Comparison of ENCODE assay signal across 8 mouse cellular contexts in the genomic region with DNA sequence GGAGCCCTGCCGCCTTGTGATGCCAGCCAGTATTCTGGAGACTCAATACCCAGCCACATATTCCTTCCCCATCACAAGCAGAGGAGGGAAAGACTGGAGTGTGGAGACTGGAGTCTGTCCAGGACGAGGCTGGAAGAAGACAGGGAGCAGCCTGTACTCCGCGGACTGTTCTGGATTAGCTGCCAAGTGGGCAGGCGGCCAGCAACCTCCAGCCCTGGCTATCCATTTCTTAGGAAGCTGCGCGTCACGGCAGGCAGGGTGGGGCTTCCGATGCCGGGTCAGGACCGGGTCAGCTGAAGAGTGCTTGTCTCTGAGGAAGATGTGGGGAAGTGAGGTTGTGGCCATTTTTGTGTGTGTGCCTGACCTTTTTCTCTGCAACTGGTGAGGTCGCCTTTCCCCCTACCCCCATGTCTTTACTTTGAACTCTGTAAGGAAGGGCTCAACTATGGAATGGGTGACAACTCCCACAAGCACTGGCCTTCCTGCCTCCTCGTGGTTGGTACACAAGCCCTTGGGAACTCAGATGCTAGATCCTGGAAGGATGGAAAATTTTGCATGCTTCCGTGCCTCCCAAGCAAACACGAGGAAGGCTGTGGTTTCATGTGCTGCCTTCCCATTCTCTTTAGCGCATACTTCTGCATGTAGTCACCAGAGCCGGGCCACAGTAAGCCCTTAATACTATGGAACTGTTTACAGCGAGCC.
DNase-seq lines count a peak whose midpoint lies in the region; ATAC-seq and TF ChIP-seq lines count a peak whose summit lies in the region.

No protein-coding gene starts in this region.

- intact Hi-C loops in heart, postnatal 14 days (cut with DNase I), result loop anchor here (2.0 to 10.0 kb wide), 3 partner anchors 140 to 608 kb away; no protein-coding TSS in a partner anchor

- TF ChIP-seq CTCF in E14TG2a.4 (conservative IDR thresholded peaks at IDR 0.05; ENCODE audit: low read length), result no peak

- H3K9ac ChIP-seq in forebrain, embryonic 16.5 days (replicated peaks; ENCODE audit: low read depth, low read length), result no peak overlapping the region
- H3K9ac ChIP-seq in liver, embryonic 15.5 days, result no peak overlapping the region
- H3K9ac ChIP-seq in neural tube, embryonic 15.5 days (replicated peaks), result no peak overlapping the region

- 41% methylated on average over 18 of the region's 18 CpGs for WGBS in forebrain, embryonic 16.5 days
- WGBS in liver, embryonic 15.5 days (ENCODE audit: insufficient replicate concordance), result 37% methylated on average over 18 of the region's 18 CpGs
- WGBS in neural tube, embryonic 15.5 days, result 48% methylated on average over 18 of the region's 18 CpGs

- peaks cover 20% of the 10 kb centered on the region for H3K4me1 ChIP-seq in E14TG2a.4 (replicated peaks; ENCODE audit: low read depth, low read length)
- peaks cover 13% of the 10 kb centered on the region for H3K4me1 ChIP-seq in forebrain, embryonic 16.5 days (replicated peaks; ENCODE audit: control insufficient read depth, insufficient read depth, low read length)
- H3K4me1 ChIP-seq in liver, embryonic 15.5 days (replicated peaks), result no peaks in the 10 kb centered on the region
- peaks cover 12% of the 10 kb centered on the region for H3K4me1 ChIP-seq in neural tube, embryonic 15.5 days

- peak; percentile 98 for DNase-seq in cerebellum, adult 11 months
- DNase-seq in heart, postnatal 14 days, result peak; percentile 99 to 100
- peak; percentile 95 for DNase-seq in layer of hippocampus, adult 11-12 months (ENCODE audit: low spot score)
- peak; percentile 88 for DNase-seq in urinary bladder, adult 2 months (ENCODE audit: low spot score)

- no peaks in the 10 kb centered on the region for H3K9me3 ChIP-seq in E14TG2a.4 (ENCODE audit: low read length)
- no peaks in the 10 kb centered on the region for H3K9me3 ChIP-seq in forebrain, embryonic 16.5 days (ENCODE audit: control insufficient read depth, low read length)
- no peaks in the 10 kb centered on the region for H3K9me3 ChIP-seq in liver, embryonic 15.5 days (replicated peaks)
- no peaks in the 10 kb centered on the region for H3K9me3 ChIP-seq in neural tube, embryonic 15.5 days (replicated peaks)

- H3K4me3 ChIP-seq in E14TG2a.4 (replicated peaks; ENCODE audit: low read length), result peak overlapping the region; percentile 69
- H3K4me3 ChIP-seq in forebrain, embryonic 16.5 days (replicated peaks; ENCODE audit: low read length), result no peak overlapping the region
- no peak overlapping the region for H3K4me3 ChIP-seq in liver, embryonic 15.5 days (replicated peaks)
- H3K4me3 ChIP-seq in neural tube, embryonic 15.5 days (replicated peaks), result no peak overlapping the region

- peak overlapping the region; percentile 61 for H3K27ac ChIP-seq in forebrain, embryonic 16.5 days (ENCODE audit: low read length)
- H3K27ac ChIP-seq in liver, embryonic 15.5 days (replicated peaks), result no peak overlapping the region
- H3K27ac ChIP-seq in neural tube, embryonic 15.5 days (replicated peaks), result peak overlapping the region; percentile 77

- H3K36me3 ChIP-seq in E14TG2a.4 (ENCODE audit: insufficient read depth, low read length), result no peaks in the 10 kb centered on the region
- H3K36me3 ChIP-seq in forebrain, embryonic 16.5 days (ENCODE audit: control insufficient read depth, insufficient read depth), result no peaks in the 10 kb centered on the region
- no peaks in the 10 kb centered on the region for H3K36me3 ChIP-seq in liver, embryonic 15.5 days (replicated peaks)
- peaks cover 5% of the 10 kb centered on the region for H3K36me3 ChIP-seq in neural tube, embryonic 15.5 days

- peak; percentile 90 for ATAC-seq in forebrain, embryonic 16.5 days
- ATAC-seq in liver, embryonic 15.5 days (ENCODE audit: insufficient read depth), result peak; percentile 56
- ATAC-seq in neural tube, embryonic 15.5 days (ENCODE audit: low FRiP score), result peak; percentile 93

- H3K27me3 ChIP-seq in E14TG2a.4 (ENCODE audit: insufficient read depth, low read length), result no peaks in the 10 kb centered on the region
- no peaks in the 10 kb centered on the region for H3K27me3 ChIP-seq in forebrain, embryonic 16.5 days (replicated peaks; ENCODE audit: control insufficient read depth, insufficient read depth, low read length)
- no peaks in the 10 kb centered on the region for H3K27me3 ChIP-seq in liver, embryonic 15.5 days
- H3K27me3 ChIP-seq in neural tube, embryonic 15.5 days (replicated peaks), result no peaks in the 10 kb centered on the region

- peak overlapping the region; percentile 69 for H3K4me2 ChIP-seq in forebrain, embryonic 16.5 days (ENCODE audit: low read length)
- H3K4me2 ChIP-seq in liver, embryonic 15.5 days, result no peak overlapping the region
- H3K4me2 ChIP-seq in neural tube, embryonic 15.5 days, result peak overlapping the region; percentile 60
